Mouse (Mus musculus): ENCODE data around the gene Ispd. TPM values are rescaled to one million over a fixed set of nuclear protein-coding genes. Genes with fewer than 3 reads are reported as not detected.

Ispd gene
- polyA plus RNA-seq, 1 experiment: 1.4 TPM

- Histone ChIP-seq H3K4me3 (ENCODE audit: insufficient read depth, poor library complexity, severe bottlenecking) (no peak overlapping the region), H3K36me3 (ENCODE audit: control insufficient read depth, insufficient read depth) (no peaks in the 10 kb centered on the region), H3K79me3 (ENCODE audit: low read depth) (no peaks in the 10 kb centered on the region), H3ac (ENCODE audit: control insufficient read depth, insufficient read length, low read depth) (no peak overlapping the region), H3K79me2 (ENCODE audit: control insufficient read depth, insufficient read depth) (no peaks in the 10 kb centered on the region), H3K27me3 (ENCODE audit: control insufficient read depth, insufficient read depth, insufficient read length) (no peaks in the 10 kb centered on the region)
- TF ChIP-seq USF1 (IDR thresholded peaks at IDR 0.05; ENCODE audit: low read depth): no peak
Measured at GRCm38 (mm10) chr12:36436956-36437355, 55.7 kb downstream of the Ispd start.

GRCm38 (mm10) chr12:36439396-36439795 lies 58.1 kb downstream of the Ispd start:
- H3K27me3 ChIP-seq (ENCODE audit: control insufficient read depth, insufficient read depth, insufficient read length): no peaks in the 10 kb centered on the region
- TF ChIP-seq CTCF (IDR thresholded peaks at IDR 0.05; ENCODE audit: control insufficient read depth, insufficient read depth, insufficient read length) (no peak), CEBPB (IDR thresholded peaks at IDR 0.05; ENCODE audit: low read depth) (no peak), MYOD1 (IDR thresholded peaks at IDR 0.05; ENCODE audit: control insufficient read depth, insufficient read length, low read depth) (no peak), MAX (IDR thresholded peaks at IDR 0.05) (no peak), MYOG (IDR thresholded peaks at IDR 0.05; ENCODE audit: control insufficient read depth, extremely low read depth, insufficient read length) (no peak)
- H3K79me2 ChIP-seq (ENCODE audit: control insufficient read depth, insufficient read depth): no peaks in the 10 kb centered on the region
- H3K36me3 ChIP-seq (ENCODE audit: control insufficient read depth, insufficient read depth): no peaks in the 10 kb centered on the region
- no peaks in the 10 kb centered on the region for H3K79me3 ChIP-seq (ENCODE audit: low read depth)
- H3K4me3 ChIP-seq (ENCODE audit: insufficient read depth, poor library complexity, severe bottlenecking): no peak overlapping the region
- no peak overlapping the region for H3ac ChIP-seq (ENCODE audit: control insufficient read depth, insufficient read length, low read depth)

DNA sequence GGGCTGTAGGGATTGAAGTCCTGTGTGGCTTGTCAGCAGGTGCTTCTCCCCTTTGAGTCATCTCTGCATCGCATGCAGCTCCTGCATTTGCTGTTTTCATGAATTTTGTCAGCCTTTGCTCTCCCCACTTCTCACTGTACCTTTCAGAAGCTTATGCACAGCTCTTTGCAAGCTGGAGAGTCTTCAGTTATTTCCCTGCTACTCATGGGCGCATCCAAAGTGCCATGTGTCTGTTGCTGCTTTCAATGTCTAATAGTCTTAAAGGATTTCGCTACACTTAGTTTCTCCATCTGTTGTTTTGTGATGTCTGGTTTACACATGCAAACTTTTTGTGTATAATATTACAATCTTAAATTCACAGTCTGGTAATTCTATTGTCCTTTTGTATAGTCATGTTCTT lies 74.8 kb downstream of the Ispd start:
- Histone ChIP-seq H3K79me3 (ENCODE audit: low read depth) (no peaks in the 10 kb centered on the region), H3K79me2 (ENCODE audit: control insufficient read depth, insufficient read depth) (no peaks in the 10 kb centered on the region), H3K4me3 (ENCODE audit: insufficient read depth, poor library complexity, severe bottlenecking) (no peak overlapping the region), H3K27me3 (ENCODE audit: control insufficient read depth, insufficient read depth, insufficient read length) (no peaks in the 10 kb centered on the region), H3ac (ENCODE audit: control insufficient read depth, insufficient read length, low read depth) (no peak overlapping the region), H3K36me3 (ENCODE audit: control insufficient read depth, insufficient read depth) (no peaks in the 10 kb centered on the region)
- TF ChIP-seq MYOG (IDR thresholded peaks at IDR 0.05; ENCODE audit: control insufficient read depth, extremely low read depth, insufficient read length) (no peak), MYOD1 (IDR thresholded peaks at IDR 0.05; ENCODE audit: control insufficient read depth, insufficient read length, low read depth) (no peak), CTCF (IDR thresholded peaks at IDR 0.05; ENCODE audit: control insufficient read depth, insufficient read depth, insufficient read length) (no peak), FOSL1 (IDR thresholded peaks at IDR 0.05; ENCODE audit: insufficient read depth, low read length, poor library complexity, severe bottlenecking) (no peak), MAX (IDR thresholded peaks at IDR 0.05) (no peak), CEBPB (IDR thresholded peaks at IDR 0.05; ENCODE audit: low read depth) (no peak)

DNA sequence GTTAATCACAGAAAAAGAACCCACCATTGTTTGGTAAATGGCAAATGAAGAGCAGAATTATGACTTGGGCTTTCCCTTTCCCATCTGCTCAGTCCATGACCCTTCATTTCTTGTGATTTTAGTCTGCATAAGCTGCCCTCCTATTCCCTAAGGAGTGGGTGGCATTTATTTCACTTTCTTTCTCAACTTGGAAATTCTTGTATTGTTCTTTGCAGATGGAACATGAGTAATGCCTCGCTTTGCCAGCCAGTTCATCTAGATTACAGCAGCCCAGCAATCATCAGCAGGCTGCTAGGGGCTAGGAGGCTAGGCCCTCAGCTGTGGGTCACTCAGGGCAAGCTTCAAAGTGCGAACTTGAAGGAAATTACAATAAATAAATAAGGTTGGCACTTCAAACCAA lies 76.5 kb downstream of the Ispd start:
- H3K27me3 ChIP-seq (ENCODE audit: control insufficient read depth, insufficient read depth, insufficient read length): no peaks in the 10 kb centered on the region

GRCm38 (mm10) chr12:36468325-36469044 lies 87.2 kb downstream of the Ispd start:
- TF ChIP-seq MYOD1 (IDR thresholded peaks at IDR 0.05; ENCODE audit: control insufficient read depth, insufficient read length, low read depth) (no peak), CEBPB (IDR thresholded peaks at IDR 0.05; ENCODE audit: low read depth) (no peak), MAX (IDR thresholded peaks at IDR 0.05) (no peak), CTCF (IDR thresholded peaks at IDR 0.05; ENCODE audit: control insufficient read depth, insufficient read depth, insufficient read length) (no peak), FOSL1 (IDR thresholded peaks at IDR 0.05; ENCODE audit: insufficient read depth, low read length, poor library complexity, severe bottlenecking) (no peak), USF1 (IDR thresholded peaks at IDR 0.05; ENCODE audit: low read depth) (no peak), MYOG (IDR thresholded peaks at IDR 0.05; ENCODE audit: control insufficient read depth, extremely low read depth, insufficient read length) (no peak)
- H3K27me3 ChIP-seq (ENCODE audit: control insufficient read depth, insufficient read depth, insufficient read length): no peaks in the 10 kb centered on the region

More for the DNA sequence above, 76.5 kb downstream of the Ispd start:
- no peaks in the 10 kb centered on the region for H3K79me3 ChIP-seq (ENCODE audit: low read depth)
- no peaks in the 10 kb centered on the region for H3K36me3 ChIP-seq (ENCODE audit: control insufficient read depth, insufficient read depth)
- no peaks in the 10 kb centered on the region for H3K79me2 ChIP-seq (ENCODE audit: control insufficient read depth, insufficient read depth)
- H3K4me3 ChIP-seq (ENCODE audit: insufficient read depth, poor library complexity, severe bottlenecking): no peak overlapping the region
- TF ChIP-seq MYOG (IDR thresholded peaks at IDR 0.05; ENCODE audit: control insufficient read depth, extremely low read depth, insufficient read length) (no peak), MAX (IDR thresholded peaks at IDR 0.05) (no peak), MYOD1 (IDR thresholded peaks at IDR 0.05; ENCODE audit: control insufficient read depth, insufficient read length, low read depth) (no peak), CTCF (IDR thresholded peaks at IDR 0.05; ENCODE audit: control insufficient read depth, insufficient read depth, insufficient read length) (no peak), USF1 (IDR thresholded peaks at IDR 0.05; ENCODE audit: low read depth) (no peak), CEBPB (IDR thresholded peaks at IDR 0.05; ENCODE audit: low read depth) (no peak), FOSL1 (IDR thresholded peaks at IDR 0.05; ENCODE audit: insufficient read depth, low read length, poor library complexity, severe bottlenecking) (no peak)
- no peak overlapping the region for H3ac ChIP-seq (ENCODE audit: control insufficient read depth, insufficient read length, low read depth)

GRCm38 (mm10) chr12:36471411-36471810 lies 90.2 kb downstream of the Ispd start:
- no peaks in the 10 kb centered on the region for H3K27me3 ChIP-seq (ENCODE audit: control insufficient read depth, insufficient read depth, insufficient read length)
- H3K79me3 ChIP-seq (ENCODE audit: low read depth): no peaks in the 10 kb centered on the region
- no peak overlapping the region for H3K4me3 ChIP-seq (ENCODE audit: insufficient read depth, poor library complexity, severe bottlenecking)
- H3K36me3 ChIP-seq (ENCODE audit: control insufficient read depth, insufficient read depth): no peaks in the 10 kb centered on the region
- no peaks in the 10 kb centered on the region for H3K79me2 ChIP-seq (ENCODE audit: control insufficient read depth, insufficient read depth)
- no peak overlapping the region for H3ac ChIP-seq (ENCODE audit: control insufficient read depth, insufficient read length, low read depth)
- no peak for TF ChIP-seq CTCF (IDR thresholded peaks at IDR 0.05; ENCODE audit: control insufficient read depth, insufficient read depth, insufficient read length)
- no peak for TF ChIP-seq USF1 (IDR thresholded peaks at IDR 0.05; ENCODE audit: low read depth)
- TF ChIP-seq FOSL1 (IDR thresholded peaks at IDR 0.05; ENCODE audit: insufficient read depth, low read length, poor library complexity, severe bottlenecking): no peak
- TF ChIP-seq MYOG (IDR thresholded peaks at IDR 0.05; ENCODE audit: control insufficient read depth, extremely low read depth, insufficient read length): no peak
- no peak for TF ChIP-seq MYOD1 (IDR thresholded peaks at IDR 0.05; ENCODE audit: control insufficient read depth, insufficient read length, low read depth)
- TF ChIP-seq CEBPB (IDR thresholded peaks at IDR 0.05; ENCODE audit: low read depth): no peak
- no peak for TF ChIP-seq MAX (IDR thresholded peaks at IDR 0.05)

More at GRCm38 (mm10) chr12:36468325-36469044, 87.2 kb downstream of the Ispd start:
- no peaks in the 10 kb centered on the region for H3K79me2 ChIP-seq (ENCODE audit: control insufficient read depth, insufficient read depth)
- H3ac ChIP-seq (ENCODE audit: control insufficient read depth, insufficient read length, low read depth): no peak overlapping the region
- H3K4me3 ChIP-seq (ENCODE audit: insufficient read depth, poor library complexity, severe bottlenecking): no peak overlapping the region
- H3K36me3 ChIP-seq (ENCODE audit: control insufficient read depth, insufficient read depth): no peaks in the 10 kb centered on the region
- H3K79me3 ChIP-seq (ENCODE audit: low read depth): no peaks in the 10 kb centered on the region
